Mouse (Mus musculus) limb, embryonic 13.5 days (tissue): Measurements from ENCODE around the gene Ttpal. TPM values are rescaled to one million over a fixed set of nuclear protein-coding genes. Genes with fewer than 3 reads are reported as not detected.
"Not testable (repeated sequence)": the region's sequence is repeated elsewhere in the genome, so short reads cannot be mapped to it uniquely, and the experiment has no call there.

Experiments used
- ATAC-seq: fragments of 200-750 bp; cut with Nextera tagmentation; 2 replicates; pipeline ENCODE4 v1.8.0; 2017; ENCODE audit warnings: low read depth, moderate number of reproducible peaks, moderate TSS enrichment; ENCODE audit not compliant: low FRiP score
- H3K27ac ChIP-seq: fragments of 300-500 bp; sonication (generic); 2 replicates; pipeline ENCODE4 v1.5.1; 2015; ENCODE audit warnings: inconsistent platforms, mild to moderate bottlenecking, moderate library complexity
- H3K27me3 ChIP-seq: fragments of 300-500 bp; sonication (generic); 2 replicates; pipeline ENCODE4 v1.6.1; 2015; ENCODE audit warnings: mild to moderate bottlenecking, inconsistent platforms
- H3K36me3 ChIP-seq: fragments of 300-500 bp; sonication (generic); 2 replicates; pipeline ENCODE4 v1.6.1; 2015; ENCODE audit warnings: inconsistent platforms, mild to moderate bottlenecking, moderate library complexity
- H3K4me1 ChIP-seq: fragments of 300-500 bp; sonication (generic); 2 replicates; pipeline ENCODE4 v1.6.1; 2015; ENCODE audit warnings: inconsistent platforms
- H3K4me2 ChIP-seq: fragments of 300-500 bp; sonication (generic); replicated peaks from 2 replicates; pipeline ENCODE4 v1.6.1; 2015; ENCODE audit warnings: inconsistent platforms, mild to moderate bottlenecking, moderate library complexity
- H3K4me3 ChIP-seq: fragments of 300-500 bp; sonication (generic); 2 replicates; pipeline ENCODE4 v1.5.1; 2015; ENCODE audit warnings: moderate library complexity, mild to moderate bottlenecking, inconsistent platforms
- H3K9ac ChIP-seq: fragments of 300-500 bp; sonication (generic); 2 replicates; pipeline ENCODE4 v1.6.1; 2015; ENCODE audit warnings: mild to moderate bottlenecking, inconsistent platforms
- H3K9me3 ChIP-seq: fragments of 300-500 bp; sonication (generic); 2 replicates; pipeline ENCODE4 v1.6.1; 2016; ENCODE audit warnings: inconsistent platforms
- WGBS: fragments of 180-500 bp; shearing (Covaris S2); methylation state at CpG from one replicate; pipeline ENCODE4 v1.1.7; 2015; 5-methylcytosine and 5-hydroxymethylcytosine counted together
- polyA plus RNA-seq: library from polyadenylated mRNA; unstranded; fragments of >200 nt; fragmentation: Nextera tagmentation; extraction: Ambion mirVana; gene quantifications from 2 replicates; pipeline ENCODE4 v1.2.1, GENCODE M21; 2015

Ttpal gene
- polyA plus RNA-seq, 1 experiment from 2014 or later: 45.1 TPM

DNA sequence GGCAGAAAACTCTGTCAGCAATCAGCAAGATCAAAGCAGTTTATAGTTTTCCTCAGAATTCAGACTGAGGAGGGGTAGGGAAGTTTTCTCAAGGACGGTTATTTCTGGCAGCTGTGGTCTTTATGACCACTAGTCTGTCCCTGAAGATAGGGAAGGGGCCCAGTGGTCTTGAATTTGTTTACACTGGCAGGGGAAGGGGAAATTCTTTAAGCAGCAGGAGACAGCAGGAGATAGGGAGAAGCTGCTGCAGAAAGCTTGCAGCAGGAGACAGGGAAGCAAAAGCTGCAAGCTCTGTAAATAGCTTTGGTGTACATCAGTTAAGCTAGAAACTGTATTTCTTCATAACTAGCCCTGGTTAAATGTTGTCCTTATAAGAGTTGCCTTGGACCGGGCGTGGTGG is 39.6 kb downstream of the Ttpal start:
- Histone ChIP-seq H3K4me2 (no peak overlapping the region), H3K27ac (no peak overlapping the region), H3K9me3 (no peaks in the 10 kb centered on the region), H3K27me3 (no peaks in the 10 kb centered on the region), H3K4me3 (no peak overlapping the region), H3K9ac (no peak overlapping the region), H3K4me1 (peaks cover 20% of the 10 kb centered on the region), H3K36me3 (peaks cover 21% of the 10 kb centered on the region)
- WGBS: 67% methylated on average over 3 of the region's 3 CpGs
- ATAC-seq: no peak

DNA sequence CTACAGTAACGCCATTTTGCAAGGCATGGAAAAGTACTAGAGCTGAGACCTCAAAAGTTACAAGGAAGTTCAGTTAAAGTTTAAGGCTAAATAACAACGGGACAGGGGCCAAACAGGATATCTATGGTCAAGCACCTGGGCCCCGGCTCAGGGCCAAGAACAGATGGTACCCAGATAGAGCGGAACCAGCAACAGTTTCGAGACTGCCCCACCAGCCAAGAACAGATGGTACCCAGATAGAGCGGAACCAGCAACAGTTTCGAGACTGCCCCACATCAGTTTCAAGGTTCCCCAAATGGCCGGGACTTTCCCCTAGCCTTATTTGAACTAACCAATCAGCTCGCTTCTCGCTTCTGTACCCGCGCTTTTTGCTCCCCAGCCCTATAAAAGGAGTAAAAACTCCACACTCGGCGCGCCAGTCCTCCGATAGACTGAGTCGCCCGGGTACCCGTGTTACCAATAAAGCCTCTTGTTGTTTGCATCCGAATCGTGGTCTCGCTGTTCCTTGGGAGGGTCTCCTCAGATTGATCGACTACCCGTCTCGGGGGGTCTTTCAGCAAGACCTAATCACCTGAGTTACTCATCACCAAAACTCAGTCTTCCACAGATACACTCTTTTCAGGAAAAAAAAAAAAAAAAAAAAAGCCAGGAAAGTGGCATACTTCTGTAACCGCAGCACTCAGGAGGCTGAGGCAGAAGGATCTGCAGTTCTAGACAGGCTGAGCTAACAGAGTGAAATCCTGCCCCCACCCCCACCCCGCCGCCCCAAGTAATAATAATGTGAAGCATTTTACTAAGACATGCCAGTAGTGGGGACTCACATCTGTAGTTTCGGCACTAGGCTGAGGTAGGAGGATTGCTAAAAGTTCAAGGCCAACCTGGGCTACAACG is 40.8 kb downstream of the Ttpal start:
- peak overlapping the region; percentile 67 for H3K4me2 ChIP-seq
- H3K4me3 ChIP-seq: peak overlapping the region; percentile 92
- no peaks in the 10 kb centered on the region for H3K27me3 ChIP-seq
- ATAC-seq: no peak
- no peaks in the 10 kb centered on the region for H3K9me3 ChIP-seq
- no peak overlapping the region for H3K27ac ChIP-seq
- H3K4me1 ChIP-seq: peaks cover 20% of the 10 kb centered on the region
- WGBS: 89% methylated on average over 30 of the region's 30 CpGs
- no peak overlapping the region for H3K9ac ChIP-seq
- H3K36me3 ChIP-seq: peaks cover 12% of the 10 kb centered on the region

DNA sequence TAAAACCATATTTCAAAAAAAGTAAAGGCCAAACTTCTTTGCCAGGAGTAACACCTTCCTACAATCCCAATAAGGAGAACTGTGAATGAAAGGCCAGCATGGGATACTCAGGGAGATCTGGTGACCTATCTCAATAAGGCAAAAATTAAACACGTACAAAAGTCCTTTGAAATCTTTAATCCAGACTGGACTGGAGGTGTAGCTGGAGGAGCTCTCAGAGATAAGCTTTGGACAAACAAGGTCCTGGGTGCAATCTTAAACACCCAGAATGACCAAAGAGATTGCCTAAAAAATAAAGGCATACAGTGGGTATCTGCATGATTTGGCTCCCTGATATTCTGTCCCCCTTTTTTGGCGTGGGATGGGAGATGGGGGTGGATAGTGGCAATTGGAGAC is 41.5 kb downstream of the Ttpal start:
- peaks cover 20% of the 10 kb centered on the region for H3K4me1 ChIP-seq
- no peaks in the 10 kb centered on the region for H3K27me3 ChIP-seq
- WGBS: 77% methylated on average over 2 of the region's 2 CpGs
- peak overlapping the region; percentile 95 for H3K9ac ChIP-seq
- ATAC-seq: no peak
- H3K4me2 ChIP-seq: peak overlapping the region; percentile 67
- no peaks in the 10 kb centered on the region for H3K9me3 ChIP-seq
- peaks cover 11% of the 10 kb centered on the region; the same call in 1 of the 2 replicates for H3K36me3 ChIP-seq
- peak overlapping the region; percentile 92 for H3K4me3 ChIP-seq
- 0 out of 2 replicates have a peak overlapping the region, but pooled peaks have one; percentile 11 for H3K27ac ChIP-seq

DNA sequence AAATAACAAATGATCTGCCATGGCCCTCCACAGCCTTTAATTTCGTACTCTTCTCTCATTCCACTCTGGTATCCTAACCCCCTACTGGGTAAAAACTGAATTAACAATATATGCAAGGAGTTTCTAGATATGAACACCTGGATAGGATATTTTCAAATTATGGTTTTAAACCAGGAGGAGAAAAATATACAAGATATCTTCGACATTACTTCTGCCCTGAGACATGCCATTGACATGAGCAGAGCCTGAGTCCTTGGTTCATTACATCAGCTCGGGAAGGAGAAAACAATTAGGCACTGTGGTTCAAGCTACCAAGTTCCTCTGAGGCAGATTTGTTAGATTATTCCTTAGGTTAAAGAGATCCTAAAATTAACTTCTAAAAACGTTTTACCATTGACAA is 41.9 kb downstream of the Ttpal start:
- H3K27ac ChIP-seq: peak overlapping the region; percentile 98
- WGBS: 6% methylated on average over 4 of the region's 4 CpGs

DNA sequence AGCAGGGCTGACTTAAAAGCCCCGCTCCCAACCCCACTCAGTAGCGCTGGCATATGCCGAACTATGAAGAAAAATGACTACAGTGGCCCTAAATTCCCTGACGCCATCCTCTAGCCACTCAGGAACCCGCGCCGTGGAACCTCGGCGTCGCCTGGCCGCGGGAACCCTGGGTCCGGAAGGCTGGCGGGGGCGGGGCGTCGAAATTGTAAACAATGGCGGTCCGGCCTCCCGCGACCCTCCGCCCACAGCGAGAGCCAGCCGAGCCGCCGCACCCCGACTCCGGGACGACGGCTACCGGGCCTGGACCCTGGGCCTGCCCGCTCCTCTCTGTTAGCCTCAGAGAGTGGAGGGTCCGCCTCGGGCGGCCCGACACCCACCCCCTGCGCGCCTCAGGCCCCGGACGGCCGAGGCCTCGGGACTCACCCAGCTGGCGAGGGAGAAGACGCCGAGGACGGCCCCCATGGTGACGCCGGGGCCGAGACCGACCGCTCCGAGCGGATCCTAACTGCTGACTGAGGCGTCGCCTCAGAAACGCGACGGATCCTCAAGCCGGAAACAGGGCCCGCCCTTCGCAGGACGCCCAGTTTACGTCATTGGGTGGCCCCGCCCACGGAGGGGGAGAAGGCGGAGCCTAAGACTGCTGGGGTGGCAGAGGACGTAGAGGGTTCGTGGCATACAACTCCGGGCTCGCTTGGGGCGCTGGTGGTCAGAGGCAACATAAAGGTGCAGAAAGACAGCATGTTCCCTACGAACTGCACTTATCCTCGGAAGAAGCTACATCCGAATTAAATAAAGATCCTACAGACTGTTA is 42.7 kb downstream of the Ttpal start, which contains the start of gene Serinc3:
TSS of gene Serinc3 (minus strand) at position 557 of the 811 bp plus-strand sequence.
- peak within 1 kb of the TSS; percentile 98 for H3K27ac ChIP-seq
- H3K9me3 ChIP-seq: no peaks in the 10 kb centered on the region
- ATAC-seq: peak; percentile 96
- no peaks in the 10 kb centered on the region for H3K27me3 ChIP-seq
- peaks cover 20% of the 10 kb centered on the region for H3K4me1 ChIP-seq
- peak within 1 kb of the TSS; percentile 92 for H3K4me3 ChIP-seq
- peak within 1 kb of the TSS; percentile 67 for H3K4me2 ChIP-seq
- peak within 1 kb of the TSS; percentile 95 for H3K9ac ChIP-seq
- peaks cover 8% of the 10 kb centered on the region; the same call in 1 of the 2 replicates for H3K36me3 ChIP-seq
- under 1% methylated on average over 74 of the region's 74 CpGs for WGBS

More for the DNA sequence above, 41.9 kb downstream of the Ttpal start:
- H3K4me1 ChIP-seq: peaks cover 20% of the 10 kb centered on the region
- ATAC-seq: no peak
- H3K4me3 ChIP-seq: peak overlapping the region; percentile 92
- H3K4me2 ChIP-seq: peak overlapping the region; percentile 67
- no peaks in the 10 kb centered on the region for H3K27me3 ChIP-seq
- peaks cover 10% of the 10 kb centered on the region; the same call in 1 of the 2 replicates for H3K36me3 ChIP-seq
- H3K9ac ChIP-seq: peak overlapping the region; percentile 95
- no peaks in the 10 kb centered on the region for H3K9me3 ChIP-seq

DNA sequence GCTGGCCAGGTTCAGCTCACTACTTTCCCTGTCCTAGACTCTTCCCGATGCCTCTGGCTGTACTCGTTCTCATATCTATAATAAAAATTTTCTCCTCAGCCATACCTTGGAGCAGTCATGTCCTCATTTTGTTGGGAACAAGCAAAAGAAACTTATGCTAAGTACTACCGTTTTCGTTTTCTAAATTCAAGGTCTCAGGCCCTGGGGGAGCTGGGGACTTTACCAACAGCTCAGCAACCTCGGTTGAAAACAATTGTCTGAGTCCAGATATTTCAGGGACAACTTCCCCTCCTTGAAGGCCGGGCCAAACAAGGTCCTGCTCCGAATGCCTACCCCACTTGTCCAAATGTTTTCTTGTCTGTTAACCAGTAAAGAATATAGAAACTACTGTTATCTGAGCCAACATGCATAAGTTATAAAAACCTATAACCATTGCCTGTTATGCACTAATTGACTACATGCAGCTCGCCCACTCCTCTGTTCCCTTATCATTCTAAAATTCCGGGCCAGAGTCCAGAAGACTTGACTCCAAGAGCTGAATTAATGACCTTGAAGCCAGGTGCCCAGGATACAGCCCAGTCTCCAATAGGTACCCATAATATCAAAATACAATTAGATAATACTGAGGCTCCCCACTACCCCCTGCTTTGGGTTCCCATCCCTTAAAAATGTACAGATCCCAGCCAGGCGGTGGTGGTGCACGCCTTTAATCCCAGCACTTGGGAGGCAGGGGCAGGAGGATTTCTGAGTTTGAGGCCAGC is 43.8 kb downstream of the Ttpal start:
- ATAC-seq: no peak
- 76% methylated on average over 11 of the region's 11 CpGs for WGBS
- H3K4me2 ChIP-seq: peak overlapping the region; percentile 67
- H3K36me3 ChIP-seq: peaks cover 8% of the 10 kb centered on the region; the same call in 1 of the 2 replicates
- no peak overlapping the region for H3K9ac ChIP-seq
- H3K9me3 ChIP-seq: peaks cover 8% of the 10 kb centered on the region
- H3K27me3 ChIP-seq: no peaks in the 10 kb centered on the region
- H3K27ac ChIP-seq: no peak overlapping the region; the same call in 1 of the 2 replicates
- peaks cover 20% of the 10 kb centered on the region for H3K4me1 ChIP-seq
- H3K4me3 ChIP-seq: no peak overlapping the region

DNA sequence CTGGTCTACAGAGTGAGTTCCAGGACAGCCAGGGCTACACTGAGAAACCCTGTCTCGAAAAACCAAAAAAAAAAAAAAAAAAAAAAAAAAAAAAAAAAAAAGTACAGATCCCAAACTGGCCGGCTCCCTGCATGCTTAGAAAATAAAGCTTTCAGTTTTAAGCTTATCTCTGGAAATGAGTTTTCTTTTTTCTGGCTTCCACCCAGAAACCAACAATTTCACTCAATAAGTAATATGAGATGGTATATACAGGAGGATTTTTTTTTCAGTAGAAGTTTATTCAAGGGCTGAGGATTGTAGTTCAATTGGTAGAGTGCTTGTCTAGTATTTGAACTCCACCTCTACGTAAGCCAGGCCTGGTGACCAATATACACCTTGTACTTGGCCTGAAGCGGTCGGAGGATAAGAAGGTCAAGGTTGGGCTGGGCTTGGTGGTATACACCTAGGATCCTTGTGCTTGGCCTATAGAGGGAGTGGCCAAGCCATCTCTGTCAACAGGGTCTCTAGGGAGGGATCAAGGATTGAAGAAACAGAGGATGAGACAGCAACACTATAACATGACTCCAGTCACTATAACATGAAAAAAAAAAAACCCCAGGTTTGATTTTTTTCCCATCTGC is 44.5 kb downstream of the Ttpal start:
- Histone ChIP-seq H3K4me3 (no peak overlapping the region), H3K27ac (no peak overlapping the region), H3K27me3 (no peaks in the 10 kb centered on the region), H3K9ac (no peak overlapping the region), H3K4me1 (peaks cover 20% of the 10 kb centered on the region), H3K4me2 (no peak overlapping the region), H3K9me3 (peaks cover 8% of the 10 kb centered on the region), H3K36me3 (peaks cover 5% of the 10 kb centered on the region; the same call in 1 of the 2 replicates)
- WGBS: 87% methylated on average over 5 of the region's 5 CpGs
- no peak for ATAC-seq

DNA sequence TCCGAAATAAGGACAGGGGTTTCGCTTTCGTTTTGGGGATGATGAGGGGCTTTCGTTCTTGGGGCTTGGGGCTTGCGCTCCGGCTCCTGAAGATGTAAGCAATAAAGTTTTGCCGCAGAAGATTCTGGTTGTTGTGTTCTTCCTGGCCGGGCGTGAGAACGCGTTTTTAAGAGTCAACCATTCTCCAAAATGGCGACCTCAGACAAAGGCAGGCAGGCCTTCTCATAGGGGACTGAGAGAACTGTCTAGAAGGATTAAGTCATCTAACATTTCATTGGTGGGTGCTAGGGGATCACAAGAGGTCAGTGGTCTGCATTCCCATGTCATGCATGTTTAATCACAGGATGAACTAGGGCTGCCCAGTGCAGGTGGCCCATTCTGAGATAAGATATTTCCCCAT is 53.6 kb downstream of the Ttpal start:
- peaks cover 14% of the 10 kb centered on the region for H3K4me1 ChIP-seq
- ATAC-seq, H3K4me2 ChIP-seq, H3K36me3 ChIP-seq, H3K4me3 ChIP-seq, H3K27ac ChIP-seq, H3K9ac ChIP-seq, H3K9me3 ChIP-seq, H3K27me3 ChIP-seq: not testable (repeated sequence)
- 95% methylated on average over 9 of the region's 12 CpGs for WGBS

DNA sequence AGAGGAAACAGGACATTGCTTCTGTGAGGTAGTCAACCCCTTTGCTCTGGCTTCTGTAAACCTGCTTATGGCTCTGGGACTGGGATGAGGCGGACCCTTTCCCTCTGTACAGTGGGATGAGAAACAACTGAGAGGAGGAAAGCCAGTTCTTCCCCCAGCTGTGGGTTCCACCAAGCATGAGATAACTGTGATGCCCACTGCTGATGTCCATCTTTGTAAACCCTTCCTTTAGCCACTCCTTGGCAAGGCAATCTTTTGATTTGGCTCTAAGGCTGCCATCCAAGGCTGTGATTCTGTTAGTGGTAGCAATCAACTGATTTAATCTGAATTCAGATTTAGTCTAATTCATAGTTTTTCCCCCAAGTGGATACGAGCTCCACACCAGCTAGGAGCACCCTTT is 55.4 kb downstream of the Ttpal start:
- ATAC-seq: no peak
- H3K4me2 ChIP-seq: no peak overlapping the region
- WGBS: 81% methylated on average over 2 of the region's 2 CpGs

DNA sequence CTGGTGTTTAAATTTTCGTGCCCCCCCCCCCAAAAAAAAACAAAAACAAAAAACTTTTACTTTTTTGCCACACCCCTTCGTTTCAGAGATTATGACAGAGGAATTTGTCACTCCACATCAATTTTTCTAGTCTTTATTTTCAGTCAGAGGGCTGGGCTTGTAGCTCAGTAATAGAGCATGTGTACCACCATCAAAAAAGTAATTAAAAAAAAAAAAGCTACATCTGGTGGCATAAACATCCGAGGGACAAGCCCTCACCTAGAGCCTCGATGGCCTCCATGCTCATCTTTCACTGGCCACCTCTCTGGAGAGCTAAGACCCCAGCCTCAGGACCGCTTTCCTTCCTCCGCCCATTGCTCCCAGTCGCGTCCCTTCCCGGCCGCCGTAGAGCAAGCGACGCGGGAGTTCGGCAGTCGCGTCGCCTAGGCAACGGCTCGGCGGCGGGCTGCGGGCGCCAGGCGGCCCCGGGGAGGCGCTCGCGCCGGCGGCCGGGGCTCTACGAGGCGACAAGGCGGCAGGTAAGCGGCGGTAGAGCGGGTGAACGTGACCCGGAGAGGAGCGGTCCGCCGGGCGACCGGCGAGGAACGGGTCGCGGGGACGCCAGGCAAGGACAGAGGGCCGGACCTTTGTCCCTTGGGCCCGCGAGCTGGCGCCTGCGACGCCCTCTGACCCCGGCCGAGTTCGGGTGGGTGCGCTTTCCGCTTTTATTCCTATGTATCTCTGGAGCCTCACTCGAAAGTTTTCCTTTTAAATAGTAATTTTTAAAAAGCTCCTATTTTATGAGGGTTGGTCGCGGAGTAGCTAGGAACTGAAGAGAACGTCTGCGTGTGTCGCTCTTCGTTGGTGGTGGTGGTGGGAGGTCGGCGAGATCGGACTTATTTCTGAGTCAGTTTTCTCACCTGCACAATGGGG is 56.1 kb downstream of the Ttpal start, which contains the start of gene Pkig:
TSS of gene Pkig (plus strand) at position 412 of the 912 bp plus-strand sequence.
- Histone ChIP-seq H3K4me2 (peak within 1 kb of the TSS; percentile 59), H3K4me1 (peaks cover 30% of the 10 kb centered on the region), H3K4me3 (peak within 1 kb of the TSS; percentile 84), H3K36me3 (no peaks in the 10 kb centered on the region), H3K27me3 (no peaks in the 10 kb centered on the region), H3K27ac (peak within 1 kb of the TSS; percentile 69; the same call in 1 of the 2 replicates), H3K9ac (peak within 1 kb of the TSS; percentile 82), H3K9me3 (no peaks in the 10 kb centered on the region)
- WGBS: under 1% methylated on average over 68 of the region's 71 CpGs
- ATAC-seq: peak; percentile 91

More for the DNA sequence above, 55.4 kb downstream of the Ttpal start:
- no peaks in the 10 kb centered on the region for H3K27me3 ChIP-seq
- H3K9ac ChIP-seq: no peak overlapping the region
- H3K4me3 ChIP-seq: no peak overlapping the region
- H3K9me3 ChIP-seq: no peaks in the 10 kb centered on the region
- H3K4me1 ChIP-seq: peaks cover 29% of the 10 kb centered on the region
- no peak overlapping the region for H3K27ac ChIP-seq
- H3K36me3 ChIP-seq: no peaks in the 10 kb centered on the region
